Mouse (Mus musculus): ENCODE results near the gene Rnf207. TPM values are rescaled to one million over a fixed set of nuclear protein-coding genes. Genes with fewer than 3 reads are reported as not detected.

Gene Rnf207
- polyA plus RNA-seq, 1 experiment: 7.1 TPM

- TF ChIP-seq POLR2A (IDR thresholded peaks at IDR 0.05; ENCODE audit: borderline replicate concordance, extremely low read depth, insufficient read depth, insufficient read length, poor library complexity, severe bottlenecking): no peak
- no peak for TF ChIP-seq CTCF (IDR thresholded peaks at IDR 0.05; ENCODE audit: borderline replicate concordance, extremely low read depth, insufficient read depth, insufficient read length)
- DNase-seq (ENCODE audit: low read depth): no peak
Observed at GRCm38 (mm10) chr4:152277916-152278315, 40.9 kb downstream of the Rnf207 start.

GRCm38 (mm10) chr4:152276389-152277347, 42.1 kb downstream of the Rnf207 start:
- TF ChIP-seq CTCF (IDR thresholded peaks at IDR 0.05; ENCODE audit: borderline replicate concordance, extremely low read depth, insufficient read depth, insufficient read length) (peak; percentile 74), POLR2A (IDR thresholded peaks at IDR 0.05; ENCODE audit: borderline replicate concordance, extremely low read depth, insufficient read depth, insufficient read length, poor library complexity, severe bottlenecking) (no peak)
- peak; percentile 35 for DNase-seq (ENCODE audit: low read depth)

GRCm38 (mm10) chr4:152274681-152275131, 44.1 kb downstream of the Rnf207 start:
- peak; percentile 53 for DNase-seq (ENCODE audit: low read depth)
- TF ChIP-seq POLR2A (IDR thresholded peaks at IDR 0.05; ENCODE audit: borderline replicate concordance, extremely low read depth, insufficient read depth, insufficient read length, poor library complexity, severe bottlenecking) (no peak), CTCF (IDR thresholded peaks at IDR 0.05; ENCODE audit: borderline replicate concordance, extremely low read depth, insufficient read depth, insufficient read length) (no peak)

GRCm38 (mm10) chr4:152273621-152274236, 45.1 kb downstream of the Rnf207 start, which contains the start of gene Gpr153:
TSS of gene Gpr153 (plus strand) at chr4:152274232.
- peak; percentile 54 for DNase-seq (ENCODE audit: low read depth)
- TF ChIP-seq POLR2A (IDR thresholded peaks at IDR 0.05; ENCODE audit: borderline replicate concordance, extremely low read depth, insufficient read depth, insufficient read length, poor library complexity, severe bottlenecking): no peak
- no peak for TF ChIP-seq CTCF (IDR thresholded peaks at IDR 0.05; ENCODE audit: borderline replicate concordance, extremely low read depth, insufficient read depth, insufficient read length)

- no peak for DNase-seq (ENCODE audit: low read depth)
- TF ChIP-seq POLR2A (IDR thresholded peaks at IDR 0.05; ENCODE audit: borderline replicate concordance, extremely low read depth, insufficient read depth, insufficient read length, poor library complexity, severe bottlenecking) (no peak), CTCF (IDR thresholded peaks at IDR 0.05; ENCODE audit: borderline replicate concordance, extremely low read depth, insufficient read depth, insufficient read length) (no peak)
Observed at GRCm38 (mm10) chr4:152273191-152273590, 45.6 kb downstream of the Rnf207 start.

- TF ChIP-seq CTCF (IDR thresholded peaks at IDR 0.05; ENCODE audit: borderline replicate concordance, extremely low read depth, insufficient read depth, insufficient read length) (peak; percentile 27; the same call in 1 of the 2 replicates), POLR2A (IDR thresholded peaks at IDR 0.05; ENCODE audit: borderline replicate concordance, extremely low read depth, insufficient read depth, insufficient read length, poor library complexity, severe bottlenecking) (no peak)
- peak; percentile 49 for DNase-seq (ENCODE audit: low read depth)
Observed at GRCm38 (mm10) chr4:152272449-152273049, 46.2 kb downstream of the Rnf207 start.

GRCm38 (mm10) chr4:152272006-152272405, 46.8 kb downstream of the Rnf207 start:
- DNase-seq (ENCODE audit: low read depth): no peak
- no peak for TF ChIP-seq CTCF (IDR thresholded peaks at IDR 0.05; ENCODE audit: borderline replicate concordance, extremely low read depth, insufficient read depth, insufficient read length)
- TF ChIP-seq POLR2A (IDR thresholded peaks at IDR 0.05; ENCODE audit: borderline replicate concordance, extremely low read depth, insufficient read depth, insufficient read length, poor library complexity, severe bottlenecking): no peak

GRCm38 (mm10) chr4:152271334-152271733, 47.5 kb downstream of the Rnf207 start:
- TF ChIP-seq CTCF (IDR thresholded peaks at IDR 0.05; ENCODE audit: borderline replicate concordance, extremely low read depth, insufficient read depth, insufficient read length) (no peak), POLR2A (IDR thresholded peaks at IDR 0.05; ENCODE audit: borderline replicate concordance, extremely low read depth, insufficient read depth, insufficient read length, poor library complexity, severe bottlenecking) (no peak)

GRCm38 (mm10) chr4:152270599-152270998, 48.2 kb downstream of the Rnf207 start:
- TF ChIP-seq CTCF (IDR thresholded peaks at IDR 0.05; ENCODE audit: borderline replicate concordance, extremely low read depth, insufficient read depth, insufficient read length) (no peak), POLR2A (IDR thresholded peaks at IDR 0.05; ENCODE audit: borderline replicate concordance, extremely low read depth, insufficient read depth, insufficient read length, poor library complexity, severe bottlenecking) (no peak)
- no peak for DNase-seq (ENCODE audit: low read depth)

More at GRCm38 (mm10) chr4:152271334-152271733, 47.5 kb downstream of the Rnf207 start:
- no peak for DNase-seq (ENCODE audit: low read depth)

- TF ChIP-seq POLR2A (IDR thresholded peaks at IDR 0.05; ENCODE audit: borderline replicate concordance, extremely low read depth, insufficient read depth, insufficient read length, poor library complexity, severe bottlenecking) (no peak), CTCF (IDR thresholded peaks at IDR 0.05; ENCODE audit: borderline replicate concordance, extremely low read depth, insufficient read depth, insufficient read length) (no peak)
- no peak for DNase-seq (ENCODE audit: low read depth)
Observed at GRCm38 (mm10) chr4:152269967-152270366, 48.8 kb downstream of the Rnf207 start.

Data from brain, embryonic 14.5 days (tissue).